Mouse (Mus musculus) spleen, adult 2 months (tissue): ENCODE data around the gene Fgfr2. TPM values are rescaled to one million over a fixed set of nuclear protein-coding genes. Genes with fewer than 3 reads are reported as not detected.

Source experiments
- DNase-seq, 2 experiments: peaks; one replicate each; pipeline versions ENCODE4 v3.0.0 to v3.0.0-alpha.2; 2012 to 2021; ENCODE audit warnings: low spot score in 2 of 2, low read depth in 1 of 2
- H3K27ac ChIP-seq: fragments of 200-500 bp; 2 replicates; pipeline ENCODE4 v1.5.1; 2012; ENCODE audit warnings: low read length, inconsistent platforms; ENCODE audit not compliant: insufficient read depth
- H3K27me3 ChIP-seq: fragments of 200-500 bp; 2 replicates; pipeline ENCODE4 v1.6.1; 2012; ENCODE audit warnings: mild to moderate bottlenecking, moderate library complexity, low read length, inconsistent platforms; ENCODE audit not compliant: control insufficient read depth, insufficient read depth
- H3K36me3 ChIP-seq: fragments of 200-500 bp; 2 replicates; pipeline ENCODE4 v1.6.1; 2012; ENCODE audit warnings: mild to moderate bottlenecking, low read length, inconsistent platforms; ENCODE audit not compliant: control insufficient read depth, insufficient read depth
- H3K4me1 ChIP-seq: fragments of 200-500 bp; 2 replicates; pipeline ENCODE4 v1.6.1; 2011; ENCODE audit warnings: inconsistent platforms; ENCODE audit not compliant: control insufficient read depth, insufficient read depth, insufficient read length
- H3K4me3 ChIP-seq: fragments of 200-500 bp; 2 replicates; pipeline ENCODE4 v1.5.1; 2011; ENCODE audit warnings: mild to moderate bottlenecking, inconsistent platforms; ENCODE audit not compliant: insufficient read depth, insufficient read length; ENCODE audit errors: extremely low read depth
- CTCF ChIP-seq: fragments of 200-500 bp; IDR thresholded peaks from 2 replicates; pipeline ENCODE4 v1.5.1; 2011; ENCODE audit warnings: mild to moderate bottlenecking, inconsistent platforms; ENCODE audit not compliant: insufficient read depth, insufficient read length, insufficient replicate concordance; ENCODE audit errors: extremely low read depth
- POLR2A ChIP-seq: fragments of 200-500 bp; IDR thresholded peaks from 2 replicates; pipeline ENCODE4 v1.6.1; 2011; ENCODE audit warnings: low read depth, low read length, inconsistent platforms
- WGBS: fragments of 180-500 bp; shearing (Covaris S2); methylation state at CpG from one replicate; pipeline ENCODE4 v1.1.7; 2018; 5-methylcytosine and 5-hydroxymethylcytosine counted together
- polyA plus RNA-seq: library from polyadenylated mRNA; depleted of rRNA; stranded (reverse); fragments of >200 nt; gene quantifications from 2 replicates; pipeline ENCODE4 v1.2.3, GENCODE M21; 2012

The Fgfr2 gene
- polyA plus RNA-seq, 1 experiment, result 1.6 TPM

- 16% methylated on average over 5 of the region's 5 CpGs for WGBS
- no peaks in the 10 kb centered on the region for H3K27me3 ChIP-seq
- no peak overlapping the region for H3K27ac ChIP-seq
- H3K4me1 ChIP-seq, result no peaks in the 10 kb centered on the region
- peak; percentile 32 to 72 for DNase-seq
- no peaks in the 10 kb centered on the region for H3K36me3 ChIP-seq
- TF ChIP-seq CTCF (peak; percentile 81; the same call in 1 of the 2 replicates), POLR2A (no peak)
- H3K4me3 ChIP-seq, result no peak overlapping the region
These were observed 648.1 kb downstream of the Fgfr2 start for GRCm38 (mm10) chr7:132475069-132475468.

DNA sequence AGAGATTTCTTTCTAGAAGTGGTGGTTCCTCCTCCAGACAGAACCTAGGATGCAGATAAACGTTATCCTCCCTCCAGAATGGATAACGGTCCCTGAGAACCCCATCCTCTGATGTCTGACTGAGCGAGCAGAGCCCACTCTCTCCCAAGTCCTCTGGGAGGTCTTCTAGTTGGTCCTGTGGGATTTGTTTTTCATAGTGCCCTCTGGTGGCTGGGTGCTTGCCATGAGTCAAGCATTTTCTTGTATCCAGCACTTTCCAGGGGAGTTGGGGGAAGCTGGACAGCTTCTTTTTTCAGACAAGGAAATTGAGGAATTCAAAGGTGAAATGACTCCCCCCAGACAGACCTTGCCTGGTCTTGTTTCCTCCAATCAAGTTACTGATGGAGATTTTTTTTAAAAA lies 651.8 kb downstream of the Fgfr2 start:
- no peaks in the 10 kb centered on the region for H3K36me3 ChIP-seq
- H3K4me1 ChIP-seq, result no peaks in the 10 kb centered on the region
- no peak overlapping the region for H3K27ac ChIP-seq
- peak in 1 of 2 experiments; percentile 48 for DNase-seq
- H3K27me3 ChIP-seq, result no peaks in the 10 kb centered on the region
- TF ChIP-seq CTCF (peak; percentile 31; the same call in 1 of the 2 replicates), POLR2A (no peak)
- no peak overlapping the region for H3K4me3 ChIP-seq
- WGBS, result 52% methylated on average over 3 of the region's 3 CpGs

GRCm38 (mm10) chr7:132468391-132468790 lies 654.8 kb downstream of the Fgfr2 start:
- Histone ChIP-seq H3K4me1 (no peaks in the 10 kb centered on the region), H3K27me3 (no peaks in the 10 kb centered on the region), H3K4me3 (no peak overlapping the region), H3K36me3 (no peaks in the 10 kb centered on the region), H3K27ac (no peak overlapping the region)
- no peak for DNase-seq
- TF ChIP-seq POLR2A, result no peak
- no peak for TF ChIP-seq CTCF

- no peak overlapping the region for H3K27ac ChIP-seq
- H3K4me3 ChIP-seq, result no peak overlapping the region
- DNase-seq, result no peak
- no peaks in the 10 kb centered on the region for H3K4me1 ChIP-seq
- 83% methylated on average over 5 of the region's 5 CpGs for WGBS
- TF ChIP-seq CTCF (no peak), POLR2A (no peak)
- H3K27me3 ChIP-seq, result no peaks in the 10 kb centered on the region
- no peaks in the 10 kb centered on the region for H3K36me3 ChIP-seq
These were observed 657.3 kb downstream of the Fgfr2 start for GRCm38 (mm10) chr7:132465897-132466296.

DNA sequence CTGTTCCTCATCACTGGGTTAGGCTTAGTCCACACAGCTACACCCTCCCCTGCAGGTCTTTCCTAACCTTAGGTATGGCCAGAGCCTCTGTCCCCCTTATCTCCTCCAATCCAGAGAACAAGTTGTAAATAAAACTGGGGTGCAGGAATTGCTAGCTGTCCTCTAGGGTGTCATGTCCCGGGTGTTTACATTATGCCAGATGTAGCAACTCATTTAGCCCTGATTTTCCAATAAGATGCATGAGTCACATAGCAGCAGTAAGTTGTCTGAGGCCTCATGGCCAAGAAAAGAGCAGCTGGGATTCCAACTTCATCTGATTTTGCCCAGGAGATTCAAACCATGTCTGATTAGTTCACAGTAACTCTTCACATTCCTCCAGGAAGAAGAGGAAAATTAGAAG lies 658.3 kb downstream of the Fgfr2 start:
- no peaks in the 10 kb centered on the region for H3K27me3 ChIP-seq
- no peak overlapping the region for H3K4me3 ChIP-seq
- no peaks in the 10 kb centered on the region for H3K4me1 ChIP-seq
- TF ChIP-seq POLR2A, result no peak
- no peak for TF ChIP-seq CTCF
- WGBS, result 86% methylated on average over 1 of the region's 1 CpGs
- no peak for DNase-seq
- H3K27ac ChIP-seq, result no peak overlapping the region
- no peaks in the 10 kb centered on the region for H3K36me3 ChIP-seq

- DNase-seq, result no peak
- Histone ChIP-seq H3K36me3 (no peaks in the 10 kb centered on the region), H3K4me3 (no peak overlapping the region), H3K27me3 (no peaks in the 10 kb centered on the region), H3K4me1 (no peaks in the 10 kb centered on the region), H3K27ac (no peak overlapping the region)
- WGBS, result 90% methylated on average over 7 of the region's 7 CpGs
- no peak for TF ChIP-seq POLR2A
- TF ChIP-seq CTCF, result no peak
These were observed 664.7 kb downstream of the Fgfr2 start for GRCm38 (mm10) chr7:132458493-132458892.

DNA sequence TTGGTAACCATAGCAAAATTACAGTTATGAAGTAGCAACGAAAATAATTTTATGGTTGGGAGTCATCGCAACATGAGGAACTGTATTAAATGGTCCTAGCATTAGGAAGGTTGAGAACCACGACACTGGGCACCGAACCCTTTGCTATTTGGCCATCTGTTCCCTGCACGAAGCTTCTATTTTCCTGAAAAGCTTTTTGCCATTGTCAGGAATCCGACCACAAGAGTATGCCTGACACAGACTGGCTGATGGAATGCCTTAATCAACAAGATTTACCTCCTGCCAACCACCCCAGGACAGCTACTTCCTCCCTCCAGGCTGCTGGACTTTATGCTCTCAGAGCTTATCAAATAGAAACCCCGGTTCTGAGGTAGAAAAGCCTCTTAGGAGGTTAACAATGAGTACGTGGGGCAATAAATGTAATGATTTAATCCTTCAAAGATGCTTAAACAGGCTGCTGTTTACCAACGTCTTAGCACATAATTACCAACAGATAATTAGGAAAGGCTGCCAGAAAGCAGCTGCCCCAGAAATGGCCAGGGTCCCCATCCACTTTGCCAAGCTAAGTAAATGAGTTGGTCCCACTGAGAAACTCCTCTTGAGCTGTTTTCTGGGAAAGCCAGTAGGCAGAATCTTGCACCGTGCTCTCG lies 668.0 kb downstream of the Fgfr2 start:
- Histone ChIP-seq H3K27me3 (no peaks in the 10 kb centered on the region), H3K27ac (no peak overlapping the region), H3K36me3 (no peaks in the 10 kb centered on the region), H3K4me3 (no peak overlapping the region), H3K4me1 (no peaks in the 10 kb centered on the region)
- no peak for DNase-seq
- 53% methylated on average over 11 of the region's 11 CpGs for WGBS
- TF ChIP-seq CTCF (no peak), POLR2A (no peak)
